Mouse (Mus musculus) heart, embryonic 11.5 days (tissue): ENCODE measurements at regions not wholly inside any gene's neighbourhood (a gene's known extent, or its start where the extent isn't known, plus 50 kb on each side); places are given as distances from the start of the nearest gene placed in this dataset.
"Not testable (repeated sequence)": the region's sequence is repeated elsewhere in the genome, so short reads cannot be mapped to it uniquely, and the experiment has no call there.

Source experiments
- ATAC-seq: fragments of 200-750 bp; cut with Nextera tagmentation; replicated peaks from 2 replicates; pipeline ENCODE4 v1.8.0; 2017; ENCODE audit warnings: moderate library complexity; ENCODE audit not compliant: insufficient number of reproducible peaks, low FRiP score, low TSS enrichment
- H3K27ac ChIP-seq: fragments of 300-500 bp; sonication (generic); 2 replicates; pipeline ENCODE4 v1.5.1; 2014; ENCODE audit warnings: mild to moderate bottlenecking, low read depth, low read length
- H3K27me3 ChIP-seq: fragments of 300-500 bp; sonication (generic); 2 replicates; pipeline ENCODE4 v1.6.1; 2014; ENCODE audit warnings: mild to moderate bottlenecking, low read length, mixed read lengths; ENCODE audit not compliant: control insufficient read depth, insufficient read depth
- H3K36me3 ChIP-seq: fragments of 300-500 bp; sonication (generic); 2 replicates; pipeline ENCODE4 v1.6.1; 2014; ENCODE audit warnings: mild to moderate bottlenecking, low read length, moderate library complexity, mixed read lengths; ENCODE audit not compliant: control insufficient read depth, insufficient read depth
- H3K4me1 ChIP-seq: fragments of 300-500 bp; sonication (generic); 2 replicates; pipeline ENCODE4 v1.6.1; 2014; ENCODE audit warnings: low read length; ENCODE audit not compliant: control insufficient read depth, insufficient read depth
- H3K4me2 ChIP-seq: fragments of 300-500 bp; sonication (generic); 2 replicates; pipeline ENCODE4 v1.6.1; 2014; ENCODE audit warnings: mild to moderate bottlenecking, moderate library complexity
- H3K4me3 ChIP-seq: fragments of 300-500 bp; sonication (generic); 2 replicates; pipeline ENCODE4 v1.5.1; 2014; ENCODE audit warnings: low read depth, low read length
- H3K9ac ChIP-seq: fragments of 300-500 bp; sonication (generic); 2 replicates; pipeline ENCODE4 v1.6.1; 2014; ENCODE audit warnings: mild to moderate bottlenecking, low read depth, low read length, moderate library complexity
- H3K9me3 ChIP-seq: fragments of 300-500 bp; sonication (generic); replicated peaks from 2 replicates; pipeline ENCODE4 v1.6.1; 2016; ENCODE audit warnings: low read length; ENCODE audit not compliant: control insufficient read depth
- WGBS: fragments of 180-500 bp; shearing (Covaris S2); extraction: QIAGEN DNeasy Blood & Tissue Kit; methylation state at CpG from one replicate; pipeline ENCODE4 v1.1.7; 2014; ENCODE audit not compliant: insufficient replicate concordance; 5-methylcytosine and 5-hydroxymethylcytosine counted together

DNA sequence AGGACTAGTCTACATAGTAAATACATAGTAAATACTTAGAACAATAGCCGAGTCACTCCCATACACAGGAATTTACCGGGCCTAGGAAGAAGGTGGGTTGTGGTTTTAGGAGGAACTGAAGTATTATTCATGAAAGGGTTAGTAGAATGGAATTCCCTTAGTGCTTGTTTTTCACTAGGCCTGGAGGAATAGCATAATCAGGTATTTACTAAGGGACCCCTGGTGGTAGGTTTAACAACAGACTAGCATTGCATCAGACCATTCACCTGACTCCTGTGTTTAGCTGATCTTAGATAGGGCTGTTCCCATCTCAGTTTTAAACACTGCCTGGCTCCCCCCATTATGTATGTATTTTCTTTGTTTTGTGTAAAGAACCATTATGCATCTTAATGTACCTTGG lies 339.0 kb downstream of the Dync2h1 start:
- H3K4me1 ChIP-seq, H3K27me3 ChIP-seq, ATAC-seq, H3K27ac ChIP-seq, H3K9me3 ChIP-seq, H3K9ac ChIP-seq, H3K4me2 ChIP-seq, H3K36me3 ChIP-seq, H3K4me3 ChIP-seq: not testable (repeated sequence)
- WGBS, result 85% methylated on average over 2 of the region's 2 CpGs

DNA sequence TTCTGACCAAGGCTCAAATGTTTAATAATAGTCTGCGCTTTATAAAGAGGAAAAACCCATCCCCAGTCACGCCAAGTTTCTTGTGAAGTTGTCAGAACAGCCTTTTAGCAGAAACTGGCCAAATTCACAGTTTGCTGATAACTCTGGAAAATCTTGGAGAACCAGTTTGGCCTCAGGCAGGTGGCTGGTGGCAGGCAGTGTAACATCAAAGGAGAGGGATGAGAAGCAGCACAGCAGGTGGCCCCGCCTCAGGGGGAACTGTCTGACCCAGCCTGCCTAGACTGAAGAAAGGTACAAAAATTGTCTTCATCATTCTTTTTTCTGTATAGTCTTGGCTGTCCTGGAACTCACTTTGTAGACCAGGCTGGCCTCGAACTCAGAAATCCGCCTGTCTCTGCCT lies 349.3 kb downstream of the Dync2h1 start:
- WGBS, result 70% methylated on average over 5 of the region's 5 CpGs
- not testable (repeated sequence) for H3K27me3 ChIP-seq, H3K4me3 ChIP-seq, ATAC-seq, H3K4me1 ChIP-seq, H3K9me3 ChIP-seq, H3K9ac ChIP-seq, H3K27ac ChIP-seq, H3K36me3 ChIP-seq, H3K4me2 ChIP-seq

DNA sequence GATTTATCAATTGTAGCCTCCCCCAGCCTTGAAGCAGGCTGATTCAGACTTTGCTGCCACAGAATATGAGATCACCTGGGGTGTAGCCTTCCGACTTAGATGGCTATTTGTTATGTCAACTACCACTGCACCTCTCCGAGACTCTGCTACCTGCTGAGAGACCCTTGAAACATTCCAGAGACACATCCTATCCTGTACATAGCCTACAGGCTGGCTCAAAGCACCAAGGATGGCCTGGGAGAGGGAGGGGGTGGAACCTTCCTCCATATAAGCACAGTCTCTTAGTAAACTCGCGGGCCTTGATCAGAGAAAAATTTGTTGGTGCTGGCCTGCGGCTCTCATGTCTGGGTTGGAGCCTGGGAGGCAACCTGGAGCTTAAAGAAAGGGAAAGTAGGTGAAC lies 349.8 kb downstream of the Dync2h1 start:
- Histone ChIP-seq H3K9ac (no peak overlapping the region), H3K27ac (no peak overlapping the region), H3K4me3 (no peak overlapping the region), H3K36me3 (no peaks in the 10 kb centered on the region), H3K4me2 (no peak overlapping the region), H3K9me3 (no peaks in the 10 kb centered on the region), H3K4me1 (no peaks in the 10 kb centered on the region), H3K27me3 (no peaks in the 10 kb centered on the region)
- 57% methylated on average over 5 of the region's 5 CpGs for WGBS
- no peak for ATAC-seq

DNA sequence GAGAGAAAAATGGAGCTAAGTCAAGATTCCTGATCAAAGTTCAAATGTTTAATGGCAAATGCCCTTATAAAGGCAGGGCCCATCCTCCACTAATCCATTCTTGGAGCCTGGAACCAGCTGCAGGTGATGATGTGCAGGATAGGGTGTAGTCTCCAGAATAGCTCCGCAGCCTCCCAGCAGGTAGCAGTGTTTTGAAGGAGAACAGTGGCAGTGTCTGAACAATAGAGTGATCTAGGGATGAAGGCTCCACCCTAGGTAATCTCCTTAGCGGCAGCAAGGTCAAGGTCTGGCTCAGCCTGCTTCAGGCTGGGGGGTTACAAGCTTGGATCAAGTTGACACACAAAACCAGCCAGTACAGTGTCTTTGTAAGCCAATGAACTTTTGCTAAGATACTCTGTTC lies 351.4 kb downstream of the Dync2h1 start:
- no peak overlapping the region for H3K9ac ChIP-seq
- WGBS, result 44% methylated on average over 2 of the region's 2 CpGs
- ATAC-seq, result no peak
- no peak overlapping the region for H3K4me3 ChIP-seq
- H3K4me2 ChIP-seq, result no peak overlapping the region
- no peaks in the 10 kb centered on the region for H3K36me3 ChIP-seq
- H3K27me3 ChIP-seq, result no peaks in the 10 kb centered on the region
- no peaks in the 10 kb centered on the region for H3K4me1 ChIP-seq
- H3K9me3 ChIP-seq, result no peaks in the 10 kb centered on the region
- H3K27ac ChIP-seq, result no peak overlapping the region

DNA sequence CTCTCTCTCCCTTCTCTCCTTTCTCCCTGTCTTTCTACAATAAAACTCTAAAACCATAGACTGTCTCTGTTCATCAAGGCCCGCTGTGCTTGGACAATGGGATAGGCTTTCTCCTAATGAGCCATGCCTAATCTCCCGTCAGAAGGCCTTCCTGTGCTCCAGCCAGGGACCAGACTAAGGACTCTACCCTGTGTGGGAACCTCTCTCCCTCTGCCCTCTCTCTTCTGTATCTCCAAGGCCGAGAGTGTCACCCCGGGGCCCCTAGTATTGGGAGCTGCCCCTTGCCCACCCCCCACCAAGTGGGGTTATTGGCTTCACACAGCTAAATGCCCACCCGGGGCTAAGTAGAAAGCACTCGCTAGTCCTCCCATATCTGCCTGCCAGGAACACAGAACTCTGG lies 352.6 kb downstream of the Dync2h1 start:
- not testable (repeated sequence) for H3K4me1 ChIP-seq, ATAC-seq, H3K36me3 ChIP-seq, H3K9ac ChIP-seq, H3K4me2 ChIP-seq, H3K27me3 ChIP-seq, H3K4me3 ChIP-seq, H3K9me3 ChIP-seq, H3K27ac ChIP-seq
- WGBS, result 76% methylated on average over 6 of the region's 6 CpGs

DNA sequence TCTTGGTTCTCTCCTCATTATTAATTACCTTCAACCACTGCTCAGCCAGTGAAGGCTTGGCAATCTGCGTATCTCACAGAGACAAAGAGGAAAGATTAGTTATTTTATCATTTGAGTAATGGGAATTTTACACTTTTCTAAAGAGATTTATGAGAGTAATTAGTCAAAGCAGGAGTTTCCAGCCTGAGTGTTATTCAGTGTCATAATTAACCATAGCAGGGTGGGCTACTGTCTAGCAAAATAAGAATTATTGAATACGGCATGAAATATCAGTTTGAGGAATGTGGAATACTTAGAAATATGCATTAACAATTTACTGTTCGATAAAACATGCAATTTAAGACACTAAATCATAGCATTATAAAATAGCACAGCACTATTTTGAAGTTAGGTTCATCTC lies 357.7 kb downstream of the Dync2h1 start:
- WGBS, result 75% methylated on average over 3 of the region's 3 CpGs
- Histone ChIP-seq H3K27me3 (no peaks in the 10 kb centered on the region), H3K4me2 (no peak overlapping the region), H3K36me3 (no peaks in the 10 kb centered on the region), H3K27ac (no peak overlapping the region), H3K4me3 (no peak overlapping the region), H3K9ac (no peak overlapping the region), H3K9me3 (no peaks in the 10 kb centered on the region), H3K4me1 (no peaks in the 10 kb centered on the region)
- no peak for ATAC-seq

DNA sequence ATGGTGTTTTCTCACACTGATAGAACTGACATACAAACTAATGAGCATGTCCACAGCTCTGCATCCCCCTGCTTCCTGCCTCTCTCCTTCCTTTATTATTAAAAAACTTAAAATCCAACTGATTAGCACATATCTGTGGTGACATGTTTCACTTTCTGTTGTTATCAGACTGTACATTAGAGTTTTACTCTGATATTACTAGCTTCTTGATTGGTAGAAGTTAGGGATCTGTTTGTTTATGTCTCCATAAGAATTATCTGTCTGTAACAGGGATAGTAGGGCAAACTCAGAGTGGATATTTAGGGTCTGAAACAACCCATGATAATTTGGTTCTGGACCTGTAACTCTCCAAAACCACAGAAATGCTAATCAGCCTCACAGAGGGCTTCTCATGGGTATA lies 358.6 kb downstream of the Dync2h1 start:
- Histone ChIP-seq H3K9me3 (no peaks in the 10 kb centered on the region), H3K4me2 (no peak overlapping the region), H3K36me3 (no peaks in the 10 kb centered on the region), H3K27ac (no peak overlapping the region), H3K4me1 (no peaks in the 10 kb centered on the region), H3K27me3 (no peaks in the 10 kb centered on the region), H3K4me3 (no peak overlapping the region), H3K9ac (no peak overlapping the region)
- no peak for ATAC-seq

DNA sequence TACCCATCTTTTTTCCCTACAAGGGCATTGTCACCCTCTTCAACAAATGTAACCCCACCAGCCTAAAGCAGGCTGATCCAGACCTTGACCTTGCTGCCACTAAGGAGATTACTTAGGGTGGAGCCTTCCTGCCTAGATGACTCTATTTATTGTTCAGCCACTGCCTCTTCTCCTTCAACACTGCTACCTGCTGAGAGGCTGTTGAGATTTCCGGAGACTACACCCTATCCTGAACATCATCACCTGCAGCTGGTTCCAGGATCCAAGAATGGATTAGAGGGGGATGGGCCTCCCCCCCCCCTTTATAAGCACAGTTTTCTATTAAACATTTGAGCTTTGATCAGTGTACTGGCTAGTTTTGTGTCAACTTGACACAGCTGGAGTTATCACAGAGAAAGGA lies 360.3 kb downstream of the Dync2h1 start:
- not testable (repeated sequence) for H3K4me2 ChIP-seq, H3K36me3 ChIP-seq, H3K27ac ChIP-seq, H3K9ac ChIP-seq, H3K9me3 ChIP-seq, H3K4me3 ChIP-seq, H3K27me3 ChIP-seq, H3K4me1 ChIP-seq, ATAC-seq
- WGBS, result 54% methylated on average over 1 of the region's 1 CpGs

DNA sequence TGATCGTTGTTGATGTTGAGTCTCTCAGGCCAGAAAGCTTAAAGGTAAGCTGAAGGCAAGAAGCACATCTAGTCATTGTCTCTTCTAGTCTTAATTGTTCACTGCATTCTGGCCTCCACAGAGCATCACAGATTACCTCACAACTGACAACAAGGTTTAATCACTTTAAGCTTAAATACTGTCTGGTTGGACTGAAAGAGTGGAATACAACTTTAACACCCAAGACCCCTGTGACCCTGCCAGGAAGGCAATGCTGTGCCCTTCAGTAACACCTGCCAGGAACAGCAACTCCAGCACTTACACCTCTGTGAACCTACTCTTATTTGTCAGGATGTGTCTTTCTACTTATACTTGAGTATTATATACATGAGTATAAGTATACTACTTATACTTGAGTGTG lies 360.7 kb downstream of the Dync2h1 start:
- H3K4me3 ChIP-seq, result no peak overlapping the region
- WGBS, result 78% methylated on average over 1 of the region's 1 CpGs
- no peaks in the 10 kb centered on the region for H3K4me1 ChIP-seq
- no peaks in the 10 kb centered on the region for H3K9me3 ChIP-seq
- H3K27me3 ChIP-seq, result no peaks in the 10 kb centered on the region
- ATAC-seq, result no peak
- no peak overlapping the region for H3K4me2 ChIP-seq
- no peak overlapping the region for H3K9ac ChIP-seq
- H3K27ac ChIP-seq, result no peak overlapping the region
- no peaks in the 10 kb centered on the region for H3K36me3 ChIP-seq
